Mouse (Mus musculus) bone marrow, adult 2 months (tissue): ENCODE results near the gene Ccdc47.

Source experiments
- CTCF ChIP-seq: fragments of 200-500 bp; IDR thresholded peaks from 2 replicates; pipeline ENCODE4 v1.5.1; 2011; ENCODE audit warnings: low read length, control low read depth; ENCODE audit not compliant: control insufficient read depth, insufficient read depth
- POLR2A ChIP-seq: fragments of 200-500 bp; IDR thresholded peaks from 2 replicates; pipeline ENCODE4 v1.6.1; 2011; ENCODE audit warnings: low read depth, mild to moderate bottlenecking, control low read depth, low read length, borderline replicate concordance; ENCODE audit not compliant: control insufficient read depth

- TF ChIP-seq CTCF (no peak), POLR2A (no peak)
Observed at GRCm38 (mm10) chr11:106151219-106151618, 64.9 kb downstream of the Ccdc47 start.
